Mouse (Mus musculus) spleen, adult 2 months (tissue): ENCODE measurements around the gene Mymx. TPM values are rescaled to one million over a fixed set of nuclear protein-coding genes. Genes with fewer than 3 reads are reported as not detected.
A peak's percentile ranks its signal among the peaks of the same experiment; 100 is the strongest.

Experiments
- DNase-seq, 2 experiments: peaks; one replicate each; pipeline versions ENCODE4 v3.0.0 to v3.0.0-alpha.2; 2012 to 2021; ENCODE audit warnings: low spot score in 2 of 2, low read depth in 1 of 2
- H3K27ac ChIP-seq: fragments of 200-500 bp; 2 replicates; pipeline ENCODE4 v1.5.1; 2012; ENCODE audit warnings: low read length, inconsistent platforms; ENCODE audit not compliant: insufficient read depth
- H3K27me3 ChIP-seq: fragments of 200-500 bp; 2 replicates; pipeline ENCODE4 v1.6.1; 2012; ENCODE audit warnings: mild to moderate bottlenecking, moderate library complexity, low read length, inconsistent platforms; ENCODE audit not compliant: control insufficient read depth, insufficient read depth
- H3K36me3 ChIP-seq: fragments of 200-500 bp; 2 replicates; pipeline ENCODE4 v1.6.1; 2012; ENCODE audit warnings: mild to moderate bottlenecking, low read length, inconsistent platforms; ENCODE audit not compliant: control insufficient read depth, insufficient read depth
- H3K4me1 ChIP-seq: fragments of 200-500 bp; 2 replicates; pipeline ENCODE4 v1.6.1; 2011; ENCODE audit warnings: inconsistent platforms; ENCODE audit not compliant: control insufficient read depth, insufficient read depth, insufficient read length
- H3K4me3 ChIP-seq: fragments of 200-500 bp; 2 replicates; pipeline ENCODE4 v1.5.1; 2011; ENCODE audit warnings: mild to moderate bottlenecking, inconsistent platforms; ENCODE audit not compliant: insufficient read depth, insufficient read length; ENCODE audit errors: extremely low read depth
- CTCF ChIP-seq: fragments of 200-500 bp; IDR thresholded peaks from 2 replicates; pipeline ENCODE4 v1.5.1; 2011; ENCODE audit warnings: mild to moderate bottlenecking, inconsistent platforms; ENCODE audit not compliant: insufficient read depth, insufficient read length, insufficient replicate concordance; ENCODE audit errors: extremely low read depth
- POLR2A ChIP-seq: fragments of 200-500 bp; IDR thresholded peaks from 2 replicates; pipeline ENCODE4 v1.6.1; 2011; ENCODE audit warnings: low read depth, low read length, inconsistent platforms
- WGBS: fragments of 180-500 bp; shearing (Covaris S2); methylation state at CpG from one replicate; pipeline ENCODE4 v1.1.7; 2018; 5-methylcytosine and 5-hydroxymethylcytosine counted together
- polyA plus RNA-seq: library from polyadenylated mRNA; depleted of rRNA; stranded (reverse); fragments of >200 nt; gene quantifications from 2 replicates; pipeline ENCODE4 v1.2.3, GENCODE M21; 2012; rRNA removed

Mymx gene
- polyA plus RNA-seq, 1 experiment, result not detected

DNA sequence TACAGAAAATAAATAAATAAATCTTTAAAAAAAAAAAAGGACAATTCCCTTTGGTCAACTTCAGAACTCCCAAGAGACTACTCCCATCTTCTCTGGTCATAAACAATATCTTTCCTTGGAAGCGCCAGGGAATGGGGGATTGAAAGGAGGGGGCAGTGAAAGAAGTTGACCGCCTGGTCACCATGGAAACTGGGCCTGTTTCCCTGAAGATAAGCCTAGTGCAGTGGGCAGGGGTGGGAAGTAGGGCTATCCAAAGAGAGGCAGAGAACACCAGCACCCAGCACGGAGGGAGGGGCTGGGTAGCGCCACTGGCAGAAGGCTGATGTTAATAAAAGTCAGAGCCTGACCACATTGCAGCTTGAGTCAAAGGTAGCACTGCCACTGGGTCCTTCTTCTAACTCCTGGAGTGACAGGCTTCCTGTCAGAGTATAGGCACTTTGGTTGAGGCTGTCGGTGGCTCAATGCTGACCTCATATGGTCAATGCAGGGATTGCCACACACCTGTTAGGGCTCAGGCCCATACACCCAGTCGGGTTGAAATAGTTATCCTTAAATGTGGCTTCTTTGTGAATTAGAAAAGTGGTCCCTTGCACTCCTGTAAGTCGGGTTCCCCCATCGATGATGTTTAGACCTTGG, 50.0 kb downstream of the Mymx start:
- peaks cover 5% of the 10 kb centered on the region; the same call in 1 of the 2 replicates for H3K4me1 ChIP-seq
- H3K27me3 ChIP-seq, result peaks cover 13% of the 10 kb centered on the region
- WGBS, result 13% methylated on average over 8 of the region's 8 CpGs

DNA sequence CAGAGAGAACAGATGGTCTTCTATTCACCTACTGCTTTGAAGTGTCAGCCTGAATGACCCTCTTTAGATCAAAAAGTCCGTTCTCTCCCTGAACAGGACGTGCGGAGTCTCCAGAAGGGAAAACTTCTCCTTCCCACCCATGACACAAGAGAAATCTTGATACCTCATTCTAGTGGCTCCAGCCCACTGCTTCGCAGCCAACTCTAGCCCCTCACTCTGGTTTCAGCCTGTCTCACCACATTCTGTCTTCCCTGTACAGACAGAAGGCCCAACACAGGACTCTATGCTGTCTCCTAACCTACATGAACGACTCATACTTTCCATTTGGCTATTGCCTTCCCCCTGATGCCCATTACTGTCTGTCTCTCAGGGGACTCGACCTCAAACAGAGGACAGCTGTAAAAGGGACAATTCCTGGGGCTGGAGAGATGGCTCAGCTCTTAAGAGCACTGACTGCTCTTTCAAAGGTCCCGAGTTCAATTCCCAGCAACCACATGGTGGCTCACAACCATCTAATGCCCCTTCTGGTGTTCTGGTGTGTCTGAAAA, 50.6 kb downstream of the Mymx start:
- no peak for DNase-seq
- H3K4me1 ChIP-seq, result peaks cover 5% of the 10 kb centered on the region; the same call in 1 of the 2 replicates
- H3K4me3 ChIP-seq, result no peak overlapping the region
- H3K36me3 ChIP-seq, result no peaks in the 10 kb centered on the region
- H3K27ac ChIP-seq, result no peak overlapping the region
- 75% methylated on average over 7 of the region's 7 CpGs for WGBS
- TF ChIP-seq CTCF (no peak), POLR2A (no peak)
- peaks cover 13% of the 10 kb centered on the region for H3K27me3 ChIP-seq

More for the DNA sequence above, 50.0 kb downstream of the Mymx start:
- no peaks in the 10 kb centered on the region for H3K36me3 ChIP-seq
- TF ChIP-seq POLR2A, result no peak
- TF ChIP-seq CTCF, result peak; percentile 95; the same call in 1 of the 2 replicates
- H3K4me3 ChIP-seq, result no peak overlapping the region
- no peak overlapping the region for H3K27ac ChIP-seq
- DNase-seq, result peak in 1 of 2 experiments; percentile 80

Other genes starting within 250 kb of the Mymx start
- 6.0 and 6.1 TPM in 2 replicates for gene Cdc5l, start 168.4 kb downstream of the Mymx start, polyA plus RNA-seq
- gene Spats1, start 126.7 kb downstream of the Mymx start, polyA plus RNA-seq, result not detected in 2 replicates
- 11.9 and 16.5 TPM in 2 replicates for gene Aars2, start 95.3 kb downstream of the Mymx start, polyA plus RNA-seq
- 0.16 and 0.45 TPM in 2 replicates for gene Tcte1, start 78.7 kb downstream of the Mymx start, polyA plus RNA-seq
- 2.3 and 2.8 TPM in 2 replicates for gene Tmem151b, start 52.4 kb downstream of the Mymx start, polyA plus RNA-seq
- gene Nfkbie, start 46.4 kb downstream of the Mymx start, polyA plus RNA-seq, result 50.4 and 65.9 TPM in 2 replicates
- 70.9 and 71.3 TPM in 2 replicates for gene Slc35b2, start 38.2 kb downstream of the Mymx start, polyA plus RNA-seq
- gene Hsp90ab1, start 28.8 kb downstream of the Mymx start, polyA plus RNA-seq, result 194 and 202 TPM in 2 replicates
- 108 and 122 TPM in 2 replicates for gene Slc29a1, start 2.5 kb downstream of the Mymx start, polyA plus RNA-seq
- not detected in 2 replicates for gene Capn11, start 57.2 kb upstream of the Mymx start, polyA plus RNA-seq
- 54.1 and 81.9 TPM in 2 replicates for gene Mrpl14, start 84.2 kb upstream of the Mymx start, polyA plus RNA-seq
- gene Tmem63b, start 84.8 kb upstream of the Mymx start, polyA plus RNA-seq, result 27.4 and 30.3 TPM in 2 replicates
- gene 1600014C23Rik, start 131.7 kb upstream of the Mymx start, polyA plus RNA-seq, result not detected in 2 replicates